Comparison of ENCODE assay signal across 19 mouse cellular contexts in genomic region chr17:51690526-51690925, GRCm38 (mm10).
DNase-seq lines count a peak whose midpoint lies in the region; ATAC-seq lines count a peak whose summit lies in the region.
"Had no signal": no experiment of that assay in that cellular context is flagged by ENCODE, and none has a peak within 500 bp of the region (broad histone marks: within the 10 kb centered on the region; RNA-seq: fewer than 3 reads in every experiment).

No protein-coding gene starts in this region.

- peak; percentile 30 for DNase-seq in embryo, embryonic 11 days
- DNase-seq in embryo, embryonic 10 days (ENCODE audit: low spot score) = no peak
- DNase-seq in embryonic facial prominence, embryonic 14.5 days (ENCODE audit: low spot score) = peak; percentile 70
- DNase-seq in mesoderm, embryonic 11.5 days (ENCODE audit: low read depth, low spot score) = peak; percentile 31
- DNase-seq in c-Kit-positive CD71-positive TER-119-positive erythroid progenitor cells, embryonic 14.5 days (ENCODE audit: low spot score) = no peak
- no peak for DNase-seq in frontal cortex, postnatal 36 days (ENCODE audit: low spot score in 2 of 2)
- DNase-seq: adrenal gland, adult 2 months; adrenal gland, postnatal 10 days; adrenal gland, postnatal 25 days; cerebellum, adult 11-12 months; cerebellum, adult 2 months; cerebellum, adult 9-10 months; cerebellum, postnatal 10 days; cerebellum, postnatal 25 days; forebrain, postnatal 0 days had no signal

- ATAC-seq in embryonic facial prominence, embryonic 14.5 days (ENCODE audit: low read depth) = no peak
- 0 out of 2 replicates have a peak, but pooled peaks have one; percentile 43 for ATAC-seq in embryonic facial prominence, embryonic 15.5 days (ENCODE audit: insufficient number of reproducible peaks, low FRiP score, low TSS enrichment, low read depth)
- ATAC-seq: forebrain, embryonic 13.5 days; forebrain, embryonic 15.5 days; forebrain, postnatal 0 days had no signal

- no peak overlapping the region for H3K4me3 ChIP-seq in embryonic facial prominence, embryonic 14.5 days (ENCODE audit: low read depth, low read length)
- no peak overlapping the region for H3K4me3 ChIP-seq in embryonic facial prominence, embryonic 15.5 days (replicated peaks)
- H3K4me3 ChIP-seq: embryonic facial prominence, embryonic 12.5 days; forebrain, embryonic 13.5 days; forebrain, embryonic 15.5 days had no signal

- H3K9ac ChIP-seq in embryonic facial prominence, embryonic 14.5 days (ENCODE audit: low read depth, low read length) = no peak overlapping the region
- no peak overlapping the region for H3K9ac ChIP-seq in embryonic facial prominence, embryonic 15.5 days
- H3K9ac ChIP-seq: embryonic facial prominence, embryonic 12.5 days; forebrain, embryonic 13.5 days; forebrain, embryonic 15.5 days; forebrain, postnatal 0 days had no signal

- 33% methylated on average over 2 of the region's 2 CpGs for WGBS in embryonic facial prominence, embryonic 14.5 days
- 33% methylated on average over 2 of the region's 2 CpGs for WGBS in embryonic facial prominence, embryonic 15.5 days

- H3K9me3 ChIP-seq in embryonic facial prominence, embryonic 14.5 days (ENCODE audit: control insufficient read depth, low read length) = no peaks in the 10 kb centered on the region
- H3K9me3 ChIP-seq in embryonic facial prominence, embryonic 15.5 days (replicated peaks) = no peaks in the 10 kb centered on the region
- H3K9me3 ChIP-seq: embryonic facial prominence, embryonic 12.5 days; forebrain, embryonic 13.5 days; forebrain, embryonic 15.5 days had no signal

- H3K4me1 ChIP-seq in embryonic facial prominence, embryonic 14.5 days (ENCODE audit: control insufficient read depth, insufficient read depth, low read length) = no peaks in the 10 kb centered on the region
- no peaks in the 10 kb centered on the region for H3K4me1 ChIP-seq in embryonic facial prominence, embryonic 15.5 days
- H3K4me1 ChIP-seq: embryonic facial prominence, embryonic 12.5 days; forebrain, embryonic 13.5 days had no signal

- H3K27me3 ChIP-seq in embryonic facial prominence, embryonic 14.5 days (replicated peaks; ENCODE audit: control insufficient read depth, insufficient read depth, low read length) = no peaks in the 10 kb centered on the region
- H3K27me3 ChIP-seq in embryonic facial prominence, embryonic 15.5 days = no peaks in the 10 kb centered on the region
- H3K27me3 ChIP-seq: embryonic facial prominence, embryonic 12.5 days; forebrain, embryonic 13.5 days; forebrain, embryonic 15.5 days had no signal

- no peak overlapping the region for H3K4me2 ChIP-seq in embryonic facial prominence, embryonic 14.5 days (ENCODE audit: low read depth, low read length)
- H3K4me2 ChIP-seq in embryonic facial prominence, embryonic 15.5 days (replicated peaks) = no peak overlapping the region
- H3K4me2 ChIP-seq: embryonic facial prominence, embryonic 12.5 days; forebrain, embryonic 13.5 days; forebrain, embryonic 15.5 days had no signal

- no peak overlapping the region for H3K27ac ChIP-seq in embryonic facial prominence, embryonic 14.5 days (replicated peaks; ENCODE audit: low read depth, low read length)
- no peak overlapping the region for H3K27ac ChIP-seq in embryonic facial prominence, embryonic 15.5 days (replicated peaks)
- H3K27ac ChIP-seq: embryonic facial prominence, embryonic 12.5 days; forebrain, embryonic 13.5 days; forebrain, embryonic 15.5 days had no signal

- H3K36me3 ChIP-seq in embryonic facial prominence, embryonic 14.5 days (ENCODE audit: control insufficient read depth, insufficient read depth, low read length) = no peaks in the 10 kb centered on the region
- H3K36me3 ChIP-seq in embryonic facial prominence, embryonic 15.5 days = no peaks in the 10 kb centered on the region
- H3K36me3 ChIP-seq: embryonic facial prominence, embryonic 12.5 days; forebrain, embryonic 15.5 days had no signal

Comparison
In these comparisons a context has a peak if more than half of its experiments do, and no peak if none do; other contexts are left out.
1. DNase-seq: peak in embryo, embryonic 11 days (single experiment), embryonic facial prominence, embryonic 14.5 days (single experiment) and mesoderm, embryonic 11.5 days (single experiment); none in embryo, embryonic 10 days (single experiment), c-Kit-positive CD71-positive TER-119-positive erythroid progenitor cells, embryonic 14.5 days (single experiment) and frontal cortex, postnatal 36 days (0 of 2).